Comparison of ENCODE assay signal across 23 mouse cellular contexts in genomic region chr8:46836949-46837348, GRCm38 (mm10).
A peak's percentile ranks its signal among the peaks of the same experiment; 100 is the strongest.
DNase-seq lines count a peak whose midpoint lies in the region; ATAC-seq and TF ChIP-seq lines count a peak whose summit lies in the region.
"Had no signal": no experiment of that assay in that cellular context is flagged by ENCODE, and none has a peak within 500 bp of the region (broad histone marks: within the 10 kb centered on the region; RNA-seq: fewer than 3 reads in every experiment).

No protein-coding gene starts in this region.

- dilution Hi-C loops in CH12.LX (cut with MboI; ENCODE audit: extremely low pct_ligation_motif_present, extremely low pct_unique_long_range_greater_than_20kb, low sequenced_read_pairs), result no loop called here

- no peak for TF ChIP-seq RAD21 in CH12.LX (IDR thresholded peaks at IDR 0.05; ENCODE audit: low read depth, low read length)

- H3K4me1 ChIP-seq in liver, adult 2 months (ENCODE audit: control insufficient read depth, insufficient read depth, low read length), result peaks cover 26% of the 10 kb centered on the region
- peaks cover 11 to 41% of the 10 kb centered on the region in 2 experiments for H3K4me1 ChIP-seq in CH12.LX (ENCODE audit: control insufficient read depth in 1 of 2, insufficient read depth in 2 of 2)
- H3K4me1 ChIP-seq in bone marrow macrophage, adult 2 months (ENCODE audit: control insufficient read depth, insufficient read depth, low read length), result peaks cover 45% of the 10 kb centered on the region
- no peaks in the 10 kb centered on the region for H3K4me1 ChIP-seq in forebrain, postnatal 0 days (ENCODE audit: insufficient read depth)
- H3K4me1 ChIP-seq: embryonic facial prominence, embryonic 13.5 days; forebrain, embryonic 12.5 days had no signal

- peak overlapping the region; percentile 79 for H3K27ac ChIP-seq in liver, adult 2 months (replicated peaks; ENCODE audit: insufficient read depth, low read depth, low read length)
- H3K27ac ChIP-seq in CH12.LX (ENCODE audit: insufficient read depth, low read depth), result no peak overlapping the region
- H3K27ac ChIP-seq in bone marrow macrophage, adult 2 months (ENCODE audit: insufficient read depth, low read depth, low read length), result peak overlapping the region; percentile 42; the same call in 1 of the 2 replicates
- no peak overlapping the region for H3K27ac ChIP-seq in forebrain, postnatal 0 days (ENCODE audit: low read depth, low read length)
- H3K27ac ChIP-seq: forebrain, embryonic 10.5 days; forebrain, embryonic 12.5 days had no signal

- no peak overlapping the region for H3K4me2 ChIP-seq in CH12.LX (ENCODE audit: insufficient read depth, low read depth, poor library complexity, severe bottlenecking)
- no peak overlapping the region for H3K4me2 ChIP-seq in forebrain, postnatal 0 days (ENCODE audit: low read depth)
- H3K4me2 ChIP-seq: embryonic facial prominence, embryonic 13.5 days; embryonic facial prominence, embryonic 15.5 days; forebrain, embryonic 12.5 days had no signal

- whole genome bisulfite sequencing in liver, adult 2 months, result 78% methylated on average over 5 of the region's 5 CpGs
- 72% methylated on average over 5 of the region's 5 CpGs for WGBS in forebrain, postnatal 0 days

- ATAC-seq in forebrain, postnatal 0 days, result no peak
- ATAC-seq: activated CD4-positive, CD25-positive, alpha-beta regulatory T cell, adult 4 months; Patski had no signal

- H3K27me3 ChIP-seq in liver, adult 2 months (ENCODE audit: control insufficient read depth, insufficient read depth, low read length), result no peaks in the 10 kb centered on the region
- H3K27me3 ChIP-seq in CH12.LX (replicated peaks), result no peaks in the 10 kb centered on the region
- no peaks in the 10 kb centered on the region for H3K27me3 ChIP-seq in forebrain, postnatal 0 days (ENCODE audit: insufficient read depth, low read length)
- H3K27me3 ChIP-seq: embryonic facial prominence, embryonic 13.5 days; embryonic facial prominence, embryonic 15.5 days; forebrain, embryonic 12.5 days; Patski had no signal

- peaks cover 29% of the 10 kb centered on the region for H3K36me3 ChIP-seq in liver, adult 2 months (ENCODE audit: control insufficient read depth, insufficient read depth, low read length)
- peaks cover 21 to 93% of the 10 kb centered on the region in 2 experiments for H3K36me3 ChIP-seq in CH12.LX (replicated peaks in 1 of 2; ENCODE audit: control insufficient read depth in 1 of 2, insufficient read depth in 1 of 2, low read length in 1 of 2)
- no peaks in the 10 kb centered on the region; the same call in 1 of the 2 replicates for H3K36me3 ChIP-seq in forebrain, postnatal 0 days (ENCODE audit: insufficient read depth)
- H3K36me3 ChIP-seq: forebrain, embryonic 12.5 days had no signal

- peaks cover 6% of the 10 kb centered on the region; the same call in 1 of the 2 replicates for H3K79me2 ChIP-seq in liver, adult 2 months (ENCODE audit: control insufficient read depth, insufficient read depth, low read length)
- no peaks in the 10 kb centered on the region for H3K79me2 ChIP-seq in CH12.LX (replicated peaks; ENCODE audit: control insufficient read depth, extremely low read depth, insufficient read depth, poor library complexity, severe bottlenecking)

- in situ Hi-C loops in CH12.LX (cut with MboI; ENCODE audit: low pct_ligation_motif_present, low pct_unique_long_range_greater_than_20kb, low sequenced_read_pairs), result no loop called here

- no peak overlapping the region for H3K4me3 ChIP-seq in liver, adult 2 months (ENCODE audit: insufficient read depth, low read depth, low read length)
- H3K4me3 ChIP-seq in CH12.LX (replicated peaks in 1 of 3; ENCODE audit: low read depth in 2 of 3, low read length in 2 of 3, poor library complexity in 1 of 3), result no peak overlapping the region
- H3K4me3 ChIP-seq in bone marrow macrophage, adult 2 months (ENCODE audit: insufficient read depth, low read length), result no peak overlapping the region
- no peak overlapping the region for H3K4me3 ChIP-seq in forebrain, postnatal 0 days (ENCODE audit: low read depth, low read length)
- H3K4me3 ChIP-seq: embryonic facial prominence, embryonic 13.5 days; embryonic facial prominence, embryonic 15.5 days; erythroblast, embryonic 14.5 days; forebrain, embryonic 10.5 days; forebrain, embryonic 12.5 days had no signal

- peak; percentile 15; the same call in 1 of the 2 replicates for TF ChIP-seq EP300 in CH12.LX (IDR thresholded peaks at IDR 0.05; ENCODE audit: low read length)

- no peaks in the 10 kb centered on the region for H3K9me3 ChIP-seq in CH12.LX (replicated peaks; ENCODE audit: low read length)
- no peaks in the 10 kb centered on the region for H3K9me3 ChIP-seq in forebrain, postnatal 0 days (ENCODE audit: low read length)
- H3K9me3 ChIP-seq: embryonic facial prominence, embryonic 13.5 days; embryonic facial prominence, embryonic 15.5 days; forebrain, embryonic 10.5 days; forebrain, embryonic 12.5 days; G1E had no signal

- no peak for TF ChIP-seq CTCF in liver, adult 2 months (IDR thresholded peaks at IDR 0.05; ENCODE audit: low read depth, low read length)
- TF ChIP-seq CTCF in CH12.LX (conservative IDR thresholded peaks at IDR 0.05 in 1 of 2, IDR thresholded peaks at IDR 0.05 in 1 of 2; ENCODE audit: low read depth in 2 of 2, low read length in 2 of 2), result no peak
- no peak for TF ChIP-seq CTCF in bone marrow macrophage, adult 2 months (IDR thresholded peaks at IDR 0.05; ENCODE audit: low read depth, low read length)
- TF ChIP-seq CTCF in forebrain, postnatal 0 days (IDR thresholded peaks at IDR 0.05; ENCODE audit: low read depth), result no peak

- no peak overlapping the region for H3K9ac ChIP-seq in liver, adult 2 months (ENCODE audit: low read depth, low read length)
- no peak overlapping the region for H3K9ac ChIP-seq in CH12.LX (ENCODE audit: insufficient read depth, low read depth)
- H3K9ac ChIP-seq in forebrain, postnatal 0 days, result no peak overlapping the region
- H3K9ac ChIP-seq: embryonic facial prominence, embryonic 13.5 days; embryonic facial prominence, embryonic 15.5 days; forebrain, embryonic 12.5 days had no signal

- no peak for DNase-seq in liver, adult 2 months (ENCODE audit: extremely low read depth, low read depth, low spot score)
- DNase-seq in liver (no peak), CH12.LX (ENCODE audit: extremely low read depth) (no peak)
- no peak for DNase-seq in forebrain, postnatal 0 days
- DNase-seq: adrenal gland, adult 8-10 months; adrenal gland, postnatal 14 days; adrenal gland, postnatal 36 days; cerebellum, adult 11 months; cerebellum, adult 18-20 months; cerebellum, adult 8-10 months; cerebellum, adult 9-11 months; cerebellum, postnatal 14 days; cerebellum, postnatal 36 days; embryo, embryonic 11 days had no signal

- TF ChIP-seq POLR2A in liver, adult 2 months (IDR thresholded peaks at IDR 0.05; ENCODE audit: extremely low read depth, insufficient read depth, low read length), result no peak
- TF ChIP-seq POLR2A in CH12.LX (IDR thresholded peaks at IDR 0.05; ENCODE audit: low read depth, low read length), result no peak
- TF ChIP-seq POLR2A in bone marrow macrophage, adult 2 months (IDR thresholded peaks at IDR 0.05; ENCODE audit: borderline replicate concordance, low read depth, low read length), result no peak

TF ChIP-seq in CH12.LX, 34 proteins besides CTCF, POLR2A, EP300 and RAD21:
- TF ChIP-seq HCFC1 (IDR thresholded peaks at IDR 0.05; ENCODE audit: low read depth, low read length) (no peak), SIN3A (IDR thresholded peaks at IDR 0.05; ENCODE audit: low read length) (peak; percentile 71; the same call in 1 of the 2 replicates), USF2 (conservative IDR thresholded peaks at IDR 0.05; ENCODE audit: low read depth, low read length) (no peak), MAX (IDR thresholded peaks at IDR 0.05; ENCODE audit: low read length) (no peak), ETS1 (conservative IDR thresholded peaks at IDR 0.05; ENCODE audit: low read depth, low read length) (peak; percentile 60)

Comparison
In these comparisons a context has a peak if more than half of its experiments do, and no peak if none do; other contexts are left out.
1. H3K27ac ChIP-seq: peak in liver, adult 2 months (single experiment) and bone marrow macrophage, adult 2 months (single experiment); none in CH12.LX (single experiment) and forebrain, postnatal 0 days (single experiment).